Mouse (Mus musculus) ZHBTc4 (cell line): ENCODE measurements around the gene Tm6sf1.
A peak's percentile ranks its signal among the peaks of the same experiment; 100 is the strongest.

Experiments used
- DNase-seq: peaks from one replicate; pipeline ENCODE4 v3.0.0-alpha.2; 2011; ENCODE audit warnings: low read depth, low spot score

Tm6sf1 gene

GRCm38 (mm10) chr7:81849633-81850032 lies 9.2 kb upstream of the Tm6sf1 start:
- no peak for DNase-seq

- DNase-seq = no peak
Measured at GRCm38 (mm10) chr7:81850171-81850570, 8.6 kb upstream of the Tm6sf1 start.

GRCm38 (mm10) chr7:81851706-81852105 lies 7.1 kb upstream of the Tm6sf1 start:
- no peak for DNase-seq

- no peak for DNase-seq
Measured at GRCm38 (mm10) chr7:81854568-81855307, 4.1 kb upstream of the Tm6sf1 start.

- no peak for DNase-seq
Measured at GRCm38 (mm10) chr7:81855694-81856093, 3.1 kb upstream of the Tm6sf1 start, which contains the start of gene Gm10160. Gene Gm10160, minus strand, starts transcription at chr7:81855794.

- no peak for DNase-seq
Measured at GRCm38 (mm10) chr7:81856221-81856620, 2.6 kb upstream of the Tm6sf1 start.

GRCm38 (mm10) chr7:81858236-81858635 lies 565 bp upstream of the Tm6sf1 start:
- DNase-seq = peak; percentile 23

- DNase-seq = no peak
Measured at GRCm38 (mm10) chr7:81860071-81860470, 1.3 kb downstream of the Tm6sf1 start.

GRCm38 (mm10) chr7:81860996-81861395 lies 2.2 kb downstream of the Tm6sf1 start:
- DNase-seq = no peak

GRCm38 (mm10) chr7:81861461-81861860 lies 2.7 kb downstream of the Tm6sf1 start:
- DNase-seq = no peak

- DNase-seq = no peak
Measured at GRCm38 (mm10) chr7:81861921-81862320, 3.1 kb downstream of the Tm6sf1 start.

- DNase-seq = peak; percentile 39
Measured at GRCm38 (mm10) chr7:81862587-81863583, 4.1 kb downstream of the Tm6sf1 start.

GRCm38 (mm10) chr7:81864552-81864951 lies 5.8 kb downstream of the Tm6sf1 start:
- DNase-seq = no peak

GRCm38 (mm10) chr7:81865937-81866336 lies 7.1 kb downstream of the Tm6sf1 start:
- no peak for DNase-seq

GRCm38 (mm10) chr7:81867231-81867930 lies 8.6 kb downstream of the Tm6sf1 start:
- DNase-seq = peak; percentile 75

GRCm38 (mm10) chr7:81868158-81868557 lies 9.4 kb downstream of the Tm6sf1 start:
- peak; percentile 93 for DNase-seq

- no peak for DNase-seq
Measured at GRCm38 (mm10) chr7:81872493-81873013, 13.8 kb downstream of the Tm6sf1 start.

- no peak for DNase-seq
Measured at GRCm38 (mm10) chr7:81873807-81874206, 15.0 kb downstream of the Tm6sf1 start.

GRCm38 (mm10) chr7:81874636-81875035 lies 15.8 kb downstream of the Tm6sf1 start:
- DNase-seq = no peak

- DNase-seq = no peak
Measured at GRCm38 (mm10) chr7:81875372-81875771, 16.6 kb downstream of the Tm6sf1 start.

GRCm38 (mm10) chr7:81880286-81880685 lies 21.5 kb downstream of the Tm6sf1 start:
- DNase-seq = no peak

- no peak for DNase-seq
Measured at GRCm38 (mm10) chr7:81880797-81881196, 22.0 kb downstream of the Tm6sf1 start.
